Mouse (Mus musculus): ENCODE data around the gene Eps15. TPM values are rescaled to one million over a fixed set of nuclear protein-coding genes. Genes with fewer than 3 reads are reported as not detected.
A peak's percentile ranks its signal among the peaks of the same experiment; 100 is the strongest.

Gene Eps15
- polyA plus RNA-seq (2012; rRNA removed): 14.1 and 16.0 TPM in 2 replicates

GRCm38 (mm10) chr4:109279689-109280458 lies at the start of gene Eps15:
Gene Eps15 (plus strand): TSS chr4:109280268.
- Histone ChIP-seq H3K27ac (ENCODE audit: control insufficient read depth, insufficient read depth, low read length) (no peak within 1 kb of the TSS), H3K4me3 (ENCODE audit: control insufficient read depth, insufficient read depth, low read length) (peak within 1 kb of the TSS; percentile 94), H3K36me3 (ENCODE audit: control insufficient read depth, insufficient read depth, low read length) (no peaks in the 10 kb centered on the region), H3K4me1 (replicated peaks; ENCODE audit: control insufficient read depth, insufficient read depth, low read length) (peaks cover 8% of the 10 kb centered on the region), H3K27me3 (ENCODE audit: control insufficient read depth, insufficient read depth, low read length) (no peaks in the 10 kb centered on the region)
- DNase-seq: peak; percentile 94
- WGBS: 4% methylated on average over 44 of the region's 44 CpGs
- no peak for TF ChIP-seq CTCF (IDR thresholded peaks at IDR 0.05; ENCODE audit: borderline replicate concordance, control insufficient read depth, extremely low read depth, insufficient read depth, low read length, poor library complexity)
- no peak for TF ChIP-seq POLR2A (IDR thresholded peaks at IDR 0.05; ENCODE audit: control insufficient read depth, extremely low read depth, insufficient read depth, low read length, poor library complexity)

DNA sequence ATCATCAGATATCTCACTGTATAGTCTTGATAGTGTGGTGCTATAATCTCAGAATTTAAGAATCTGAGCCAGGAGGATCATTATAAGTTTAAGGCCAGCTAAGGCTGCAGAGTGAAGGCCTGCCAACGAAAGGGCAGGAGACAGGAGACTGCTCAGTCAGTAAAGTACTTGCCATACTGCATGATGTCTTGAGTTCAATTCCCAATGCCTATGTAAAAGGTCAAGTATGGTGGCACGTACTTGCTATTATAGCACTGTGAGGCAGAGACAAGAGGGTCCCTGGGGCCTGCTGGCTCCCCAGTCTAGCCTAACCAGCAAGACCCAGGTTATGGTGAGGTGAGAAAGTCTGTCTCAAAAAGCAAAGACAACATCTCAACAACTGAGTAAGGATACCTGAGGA lies 45.9 kb upstream of the Eps15 start, which contains the start of gene Calr4:
Calr4 (plus strand) TSS at position 301 of the 400 bp plus-strand sequence.
- Histone ChIP-seq H3K4me1 (replicated peaks; ENCODE audit: control insufficient read depth, insufficient read depth, low read length) (peaks cover 5% of the 10 kb centered on the region; the same call in 1 of the 2 replicates), H3K27me3 (ENCODE audit: control insufficient read depth, insufficient read depth, low read length) (no peaks in the 10 kb centered on the region), H3K36me3 (ENCODE audit: control insufficient read depth, insufficient read depth, low read length) (no peaks in the 10 kb centered on the region), H3K27ac (ENCODE audit: control insufficient read depth, insufficient read depth, low read length) (no peak within 1 kb of the TSS), H3K4me3 (ENCODE audit: control insufficient read depth, insufficient read depth, low read length) (no peak within 1 kb of the TSS)
- 89% methylated on average over 2 of the region's 2 CpGs for WGBS
- no peak for DNase-seq
- no peak for TF ChIP-seq POLR2A (IDR thresholded peaks at IDR 0.05; ENCODE audit: control insufficient read depth, extremely low read depth, insufficient read depth, low read length, poor library complexity)
- TF ChIP-seq CTCF (IDR thresholded peaks at IDR 0.05; ENCODE audit: borderline replicate concordance, control insufficient read depth, extremely low read depth, insufficient read depth, low read length, poor library complexity): no peak

DNA sequence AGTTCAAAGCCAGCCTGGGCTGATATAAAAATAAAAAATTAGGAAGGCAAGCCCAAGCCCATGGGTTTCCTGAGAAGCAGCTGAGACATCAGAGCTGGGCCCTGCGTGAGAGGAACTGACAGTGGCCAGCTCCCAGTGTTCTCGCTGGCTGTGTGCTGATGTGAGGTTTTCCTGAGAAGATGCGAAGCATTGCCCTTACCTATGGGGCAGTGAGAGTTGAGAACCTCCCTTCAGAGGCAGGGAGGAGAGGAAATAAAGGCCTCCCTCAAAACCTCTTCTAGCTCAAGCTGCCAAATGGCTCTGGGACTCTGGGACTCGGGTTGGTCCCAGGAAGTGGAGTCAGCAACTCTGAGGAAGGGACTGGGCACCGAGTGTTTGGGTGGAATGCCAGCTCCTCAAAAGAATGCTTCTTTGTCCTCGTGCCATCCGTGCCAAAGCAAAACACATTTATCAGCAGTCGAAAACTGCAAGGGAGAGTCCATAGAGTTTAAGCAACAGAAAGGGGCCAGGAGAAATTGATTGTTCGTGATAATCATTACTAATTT lies 45.2 kb upstream of the Eps15 start:
- Histone ChIP-seq H3K36me3 (ENCODE audit: control insufficient read depth, insufficient read depth, low read length) (no peaks in the 10 kb centered on the region), H3K4me1 (replicated peaks; ENCODE audit: control insufficient read depth, insufficient read depth, low read length) (peaks cover 4% of the 10 kb centered on the region; the same call in 1 of the 2 replicates), H3K27me3 (ENCODE audit: control insufficient read depth, insufficient read depth, low read length) (no peaks in the 10 kb centered on the region), H3K4me3 (ENCODE audit: control insufficient read depth, insufficient read depth, low read length) (no peak overlapping the region), H3K27ac (ENCODE audit: control insufficient read depth, insufficient read depth, low read length) (no peak overlapping the region)
- no peak for DNase-seq
- WGBS: 79% methylated on average over 9 of the region's 9 CpGs
- TF ChIP-seq CTCF (IDR thresholded peaks at IDR 0.05; ENCODE audit: borderline replicate concordance, control insufficient read depth, extremely low read depth, insufficient read depth, low read length, poor library complexity): no peak
- no peak for TF ChIP-seq POLR2A (IDR thresholded peaks at IDR 0.05; ENCODE audit: control insufficient read depth, extremely low read depth, insufficient read depth, low read length, poor library complexity)

- no peak overlapping the region for H3K27ac ChIP-seq (ENCODE audit: control insufficient read depth, insufficient read depth, low read length)
- H3K36me3 ChIP-seq (ENCODE audit: control insufficient read depth, insufficient read depth, low read length): no peaks in the 10 kb centered on the region
- H3K4me1 ChIP-seq (replicated peaks; ENCODE audit: control insufficient read depth, insufficient read depth, low read length): no peaks in the 10 kb centered on the region
- H3K27me3 ChIP-seq (ENCODE audit: control insufficient read depth, insufficient read depth, low read length): no peaks in the 10 kb centered on the region
- 92% methylated on average over 7 of the region's 7 CpGs for WGBS
- no peak for DNase-seq
- TF ChIP-seq POLR2A (IDR thresholded peaks at IDR 0.05; ENCODE audit: control insufficient read depth, extremely low read depth, insufficient read depth, low read length, poor library complexity): no peak
- no peak for TF ChIP-seq CTCF (IDR thresholded peaks at IDR 0.05; ENCODE audit: borderline replicate concordance, control insufficient read depth, extremely low read depth, insufficient read depth, low read length, poor library complexity)
- H3K4me3 ChIP-seq (ENCODE audit: control insufficient read depth, insufficient read depth, low read length): no peak overlapping the region
Observed at GRCm38 (mm10) chr4:109236186-109236879, 43.7 kb upstream of the Eps15 start.

GRCm38 (mm10) chr4:109238428-109239268 lies 41.4 kb upstream of the Eps15 start:
- Histone ChIP-seq H3K36me3 (ENCODE audit: control insufficient read depth, insufficient read depth, low read length) (no peaks in the 10 kb centered on the region), H3K4me1 (replicated peaks; ENCODE audit: control insufficient read depth, insufficient read depth, low read length) (no peaks in the 10 kb centered on the region), H3K4me3 (ENCODE audit: control insufficient read depth, insufficient read depth, low read length) (no peak overlapping the region), H3K27me3 (ENCODE audit: control insufficient read depth, insufficient read depth, low read length) (no peaks in the 10 kb centered on the region), H3K27ac (ENCODE audit: control insufficient read depth, insufficient read depth, low read length) (no peak overlapping the region)
- TF ChIP-seq POLR2A (IDR thresholded peaks at IDR 0.05; ENCODE audit: control insufficient read depth, extremely low read depth, insufficient read depth, low read length, poor library complexity): no peak
- no peak for TF ChIP-seq CTCF (IDR thresholded peaks at IDR 0.05; ENCODE audit: borderline replicate concordance, control insufficient read depth, extremely low read depth, insufficient read depth, low read length, poor library complexity)
- DNase-seq: no peak
- 87% methylated on average over 24 of the region's 24 CpGs for WGBS

DNA sequence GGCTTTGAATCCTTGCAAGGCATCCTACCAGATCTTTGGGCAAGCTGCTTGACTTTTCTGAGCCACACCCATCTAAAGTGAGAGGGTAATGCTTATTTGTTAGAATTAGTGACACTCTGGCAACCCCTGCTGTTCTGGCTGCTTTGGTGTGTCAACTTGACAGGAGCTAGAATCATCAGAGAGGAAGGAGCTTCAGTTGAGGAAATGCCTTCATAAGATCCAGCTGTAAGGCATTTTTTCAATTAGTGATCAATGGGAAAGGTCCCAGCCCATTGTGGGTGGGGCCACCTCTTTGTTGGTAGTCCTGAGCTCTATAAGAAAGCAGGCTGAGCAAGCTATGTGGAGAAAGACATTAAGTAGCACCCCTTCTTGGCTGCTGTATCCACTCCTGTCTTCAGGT lies 38.8 kb upstream of the Eps15 start:
- Histone ChIP-seq H3K36me3 (ENCODE audit: control insufficient read depth, insufficient read depth, low read length) (no peaks in the 10 kb centered on the region), H3K27ac (ENCODE audit: control insufficient read depth, insufficient read depth, low read length) (no peak overlapping the region), H3K4me1 (replicated peaks; ENCODE audit: control insufficient read depth, insufficient read depth, low read length) (no peaks in the 10 kb centered on the region), H3K27me3 (ENCODE audit: control insufficient read depth, insufficient read depth, low read length) (no peaks in the 10 kb centered on the region), H3K4me3 (ENCODE audit: control insufficient read depth, insufficient read depth, low read length) (no peak overlapping the region)
- no peak for TF ChIP-seq CTCF (IDR thresholded peaks at IDR 0.05; ENCODE audit: borderline replicate concordance, control insufficient read depth, extremely low read depth, insufficient read depth, low read length, poor library complexity)
- no peak for TF ChIP-seq POLR2A (IDR thresholded peaks at IDR 0.05; ENCODE audit: control insufficient read depth, extremely low read depth, insufficient read depth, low read length, poor library complexity)
- DNase-seq: no peak
